Mouse (Mus musculus): ENCODE data around the gene Igsf21.

Gene Igsf21

DNA sequence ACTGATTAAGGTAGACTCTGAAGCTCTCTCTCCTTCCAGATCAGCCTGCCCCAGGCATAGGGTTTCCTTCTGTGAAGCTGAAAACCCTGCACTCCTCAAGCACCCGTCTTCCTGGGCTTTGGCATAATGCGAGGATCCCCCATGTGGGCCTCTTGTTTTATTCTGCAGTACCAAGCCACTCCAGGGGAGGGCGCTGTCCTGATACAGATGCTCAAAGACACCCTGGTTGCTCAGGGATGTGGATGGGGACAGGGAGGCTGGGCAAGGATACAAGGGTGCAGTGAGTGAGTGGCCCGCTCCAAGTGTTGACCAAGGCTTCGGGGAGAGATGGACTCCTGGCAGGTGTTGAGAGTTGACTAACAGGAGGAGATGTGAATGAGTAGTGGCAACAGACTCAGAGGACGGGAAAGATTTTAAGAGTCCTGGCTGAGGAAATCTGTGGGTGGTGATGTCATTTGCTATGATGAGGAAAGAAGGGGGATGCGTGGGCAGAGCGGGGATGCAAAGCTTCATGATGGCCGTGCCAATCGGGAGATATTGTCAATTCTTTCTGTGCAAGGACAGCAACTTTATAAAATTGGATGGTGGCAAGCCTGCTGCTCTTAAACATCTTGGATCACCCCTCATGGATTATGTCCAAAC, 102.6 kb downstream of the Igsf21 start:
- DNase-seq (ENCODE audit: low spot score in 2 of 2): peak in 1 of 2 experiments; percentile 36

DNA sequence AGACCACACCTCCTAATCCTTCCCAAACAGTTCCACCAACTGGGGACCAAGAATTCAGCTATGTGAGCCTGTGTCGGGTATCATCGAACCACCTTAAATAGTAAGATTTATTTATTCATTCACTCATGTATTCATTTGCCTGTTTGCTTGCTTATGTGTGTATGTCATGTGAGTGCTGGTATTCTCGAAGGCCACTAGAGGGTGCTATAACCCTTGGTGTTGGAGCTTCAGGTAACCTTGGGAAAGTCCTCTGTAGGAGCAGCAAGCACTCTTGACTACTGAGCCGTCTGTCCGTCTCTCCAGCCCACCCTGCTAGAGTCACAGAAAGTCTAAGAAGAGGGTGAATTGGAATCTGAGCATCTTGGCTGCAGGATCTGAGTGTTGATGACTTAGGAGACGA, 103.4 kb downstream of the Igsf21 start:
- DNase-seq (ENCODE audit: low spot score in 2 of 2): no peak

DNA sequence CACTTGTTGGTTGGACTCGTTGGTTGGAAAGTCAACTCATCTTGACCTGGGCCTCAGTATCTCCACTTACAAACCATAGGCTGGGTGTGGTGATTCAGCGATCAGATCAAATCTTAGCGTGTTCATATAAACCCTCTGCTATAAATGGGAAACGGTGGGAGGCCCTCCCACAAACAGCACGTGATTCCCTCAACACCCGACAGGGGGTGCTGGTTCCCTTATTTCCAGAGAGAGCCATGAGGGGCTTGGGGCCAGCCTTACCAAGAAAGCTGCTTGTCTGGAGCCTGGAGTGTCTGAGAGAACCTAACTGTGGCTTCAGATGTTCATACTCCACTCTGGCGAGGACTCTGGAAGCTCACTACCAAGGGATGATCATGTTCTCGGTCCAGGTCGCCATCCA, 106.1 kb downstream of the Igsf21 start:
- no peak for DNase-seq (ENCODE audit: low spot score in 2 of 2)

DNA sequence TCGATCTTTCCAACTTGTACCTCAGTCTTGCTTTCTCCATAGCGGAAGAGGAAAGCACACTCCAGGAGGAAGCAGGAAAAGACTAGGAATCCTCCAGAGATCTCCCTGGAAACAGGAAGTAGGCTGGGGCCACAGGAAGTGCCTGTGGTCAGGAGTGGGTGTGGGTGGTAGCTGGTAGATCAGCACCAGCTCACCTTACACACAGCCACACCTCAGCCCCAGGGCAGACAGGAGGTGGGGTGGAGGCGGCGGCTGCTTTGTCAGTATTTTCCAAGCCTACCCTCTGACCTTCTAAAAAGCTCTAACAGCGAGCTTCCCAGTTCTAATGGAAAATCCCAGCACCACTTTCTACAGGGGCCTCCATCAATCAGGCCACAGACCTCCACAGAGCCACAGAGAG, 107.7 kb downstream of the Igsf21 start:
- no peak for DNase-seq (ENCODE audit: low spot score in 2 of 2)

DNA sequence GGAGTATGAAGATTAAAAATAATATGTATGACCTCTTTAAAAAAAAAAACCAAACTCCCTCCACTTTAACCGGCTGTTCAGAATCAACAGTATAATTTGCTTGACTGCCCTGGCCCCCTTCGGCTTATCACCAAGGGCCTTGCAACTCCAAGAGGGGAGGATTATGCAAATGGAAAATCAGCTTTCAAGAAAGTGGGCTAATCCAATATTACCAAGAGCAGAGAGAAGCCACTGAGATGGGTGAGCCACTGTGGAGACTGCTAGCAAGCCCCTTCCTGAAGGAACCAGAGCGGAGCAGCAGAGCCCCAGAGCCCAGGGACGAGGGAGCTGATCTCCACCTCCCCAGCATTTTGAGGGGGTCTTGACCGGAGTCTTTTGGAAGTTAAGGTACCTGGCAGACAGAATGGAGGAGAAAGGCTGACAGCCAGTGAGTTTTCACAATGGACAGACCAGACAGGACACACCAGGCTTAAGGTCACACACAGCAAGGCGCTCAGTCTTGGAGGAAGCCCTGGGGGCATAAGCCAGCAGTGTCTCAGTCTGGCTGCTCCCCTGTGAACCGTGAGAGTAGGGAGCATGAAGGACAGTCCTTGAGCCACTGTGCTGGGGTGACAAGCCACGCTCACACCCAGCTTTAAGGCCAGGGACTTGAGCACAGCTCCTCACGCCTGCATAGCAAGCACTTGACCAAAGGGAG, 114.8 kb downstream of the Igsf21 start:
- no peak for DNase-seq (ENCODE audit: low spot score in 2 of 2)

DNA sequence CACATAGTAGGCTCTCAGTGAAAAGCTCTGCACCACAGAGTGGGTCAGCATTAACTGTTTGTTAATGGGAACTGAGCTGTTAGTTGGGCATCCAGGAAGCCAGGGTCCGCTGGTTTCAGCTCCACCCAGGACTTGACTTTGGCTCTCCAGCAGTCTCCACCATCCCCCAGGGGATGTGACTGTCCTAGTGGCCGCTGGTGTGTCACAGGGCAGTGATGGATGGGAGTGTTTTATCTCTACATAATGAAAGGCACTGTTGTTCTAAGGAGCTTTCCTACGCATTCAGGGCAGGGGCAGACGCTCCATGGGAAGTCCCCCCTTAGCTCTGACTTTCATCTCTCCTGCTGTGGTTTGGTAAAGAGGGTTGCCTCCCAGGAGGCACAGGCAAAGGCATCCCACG, 115.4 kb downstream of the Igsf21 start:
- no peak for DNase-seq (ENCODE audit: low spot score in 2 of 2)

DNA sequence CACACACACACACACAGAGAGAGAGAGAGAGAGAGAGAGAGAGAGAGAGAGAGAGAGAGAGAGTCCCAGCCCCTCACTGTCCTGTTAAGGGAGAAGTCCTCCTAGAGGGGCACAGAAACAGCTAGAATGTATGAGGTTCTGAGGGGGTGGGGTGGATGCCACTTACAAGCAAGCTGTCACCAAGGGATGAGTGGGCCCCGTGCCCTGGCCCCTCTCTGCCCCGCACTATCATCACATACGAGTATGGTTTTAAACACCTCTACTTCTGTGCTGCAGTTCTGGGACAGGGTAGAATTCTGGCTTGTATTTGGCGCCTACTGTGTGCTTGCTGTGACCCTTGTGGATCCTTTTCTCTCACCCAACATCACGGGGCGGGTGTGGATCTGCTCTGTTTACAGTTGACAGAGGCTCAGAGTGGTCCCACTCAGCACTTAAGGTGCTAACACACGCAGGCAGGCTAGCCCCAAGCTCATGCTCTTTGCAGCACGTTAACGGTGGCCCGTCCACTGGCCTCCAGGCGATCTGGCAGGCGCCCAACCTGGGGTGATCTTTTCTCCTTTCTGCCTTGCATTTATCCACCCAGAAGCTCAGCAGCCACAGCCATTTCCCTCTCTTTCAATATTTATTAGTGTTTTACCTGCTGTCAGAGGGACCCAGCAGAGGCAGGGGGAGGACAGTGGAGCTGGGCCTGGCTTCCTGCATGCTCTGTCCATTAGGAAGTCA, 116.9 kb downstream of the Igsf21 start:
- DNase-seq (ENCODE audit: low spot score in 2 of 2): no peak

DNA sequence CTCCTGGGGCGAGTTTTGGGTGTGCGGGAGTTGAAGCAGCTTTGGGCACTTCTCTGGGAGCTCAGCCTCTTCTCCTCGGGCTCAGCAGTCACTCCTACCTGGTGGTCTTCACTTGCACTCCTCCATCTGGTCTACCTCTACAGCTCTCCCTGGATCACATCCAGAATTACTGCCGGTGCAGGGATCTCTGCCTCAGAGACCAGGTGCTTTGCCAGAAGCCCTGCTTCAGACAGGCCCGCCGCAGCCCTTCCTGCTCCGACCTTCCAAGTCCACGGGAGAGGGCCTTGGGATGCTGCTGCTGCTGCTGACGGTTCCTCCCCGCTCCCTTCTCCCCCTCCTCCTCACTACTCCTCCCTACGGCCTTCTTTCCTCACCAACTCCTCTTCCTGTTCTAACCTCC, 118.5 kb downstream of the Igsf21 start:
- DNase-seq (ENCODE audit: low spot score in 2 of 2): no peak

DNA sequence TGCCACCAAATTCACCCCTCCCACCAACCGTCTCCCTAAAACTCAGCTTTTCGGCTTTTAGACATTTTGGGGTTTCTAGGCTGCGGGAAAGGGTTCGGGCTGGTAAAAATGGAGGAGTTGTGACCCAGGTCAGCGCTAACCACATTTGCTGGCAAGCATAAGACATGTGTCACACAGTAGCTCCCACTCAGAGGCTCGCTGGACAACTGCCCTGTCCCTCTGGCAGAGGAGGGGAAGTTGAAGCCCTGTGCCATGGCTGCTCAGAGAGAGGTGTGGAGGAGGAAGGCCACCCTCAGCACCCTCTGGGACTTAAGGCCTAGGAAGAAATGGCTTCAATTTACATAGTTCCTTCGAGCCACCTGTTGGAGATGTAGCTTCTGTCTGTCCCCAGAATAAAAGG, 120.8 kb downstream of the Igsf21 start:
- DNase-seq (ENCODE audit: low spot score in 2 of 2): no peak

DNA sequence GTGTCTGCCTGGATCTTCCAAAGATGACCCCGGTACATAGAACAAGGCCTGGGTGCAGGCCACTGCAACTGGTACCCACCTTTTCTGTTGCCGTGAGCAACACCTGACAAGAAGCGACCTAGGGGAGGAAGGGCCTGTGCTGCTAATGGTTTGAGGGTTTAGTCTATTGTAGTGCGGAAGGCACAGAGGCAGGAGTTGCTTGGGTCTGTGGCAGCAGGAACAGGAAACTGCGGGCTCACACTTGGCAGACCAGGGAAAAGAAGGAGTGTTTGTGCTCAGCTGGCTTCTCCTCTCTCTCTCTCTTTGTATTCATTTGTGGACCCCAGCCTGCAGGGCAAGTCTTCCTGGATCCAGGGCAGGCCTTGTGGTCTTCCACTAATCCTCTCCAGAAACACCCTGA, 124.0 kb downstream of the Igsf21 start:
- DNase-seq (ENCODE audit: low spot score in 2 of 2): no peak

DNA sequence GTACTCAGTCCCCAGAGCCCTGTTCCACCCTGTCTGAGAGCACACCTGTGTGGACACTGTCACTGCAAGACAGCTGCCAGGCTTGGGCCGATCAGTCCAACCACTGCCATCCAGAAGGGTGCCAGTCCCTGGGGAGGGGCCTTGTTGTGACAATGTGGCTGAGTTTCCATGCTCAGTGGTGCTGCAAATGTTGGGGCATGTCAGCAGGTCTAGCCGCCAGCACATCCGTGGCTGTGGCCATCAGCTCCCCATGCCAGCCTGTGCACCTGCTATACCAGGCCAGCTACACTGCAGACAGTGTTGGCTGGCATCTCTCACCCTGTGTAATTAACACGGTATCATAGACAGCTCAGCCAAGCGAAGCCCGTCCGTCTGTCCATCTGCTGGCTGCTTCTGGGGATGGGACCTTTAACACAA, 129.3 kb downstream of the Igsf21 start:
- no peak for DNase-seq (ENCODE audit: low spot score in 2 of 2)

DNA sequence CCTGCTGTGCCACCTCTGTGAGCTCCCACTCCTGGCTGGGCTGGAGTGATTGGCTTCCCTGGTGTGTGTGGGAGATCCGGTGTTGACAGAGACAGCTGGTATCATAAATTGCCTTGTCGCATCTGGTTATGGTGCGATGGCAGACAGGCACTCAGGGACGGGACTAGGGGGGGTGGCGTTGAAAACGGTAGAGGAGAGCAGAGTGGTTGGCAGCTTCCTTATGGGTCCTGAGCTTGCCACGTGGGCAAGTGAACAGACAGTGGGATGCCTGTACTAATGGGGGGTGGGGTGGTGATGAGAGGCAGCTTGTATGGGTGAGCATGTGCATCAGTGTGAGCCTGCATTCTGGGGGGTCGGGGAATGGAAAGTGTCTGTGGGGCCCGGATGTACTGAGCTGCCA, 130.8 kb downstream of the Igsf21 start:
- peak; percentile 43 to 56 for DNase-seq (ENCODE audit: low spot score in 2 of 2)

DNA sequence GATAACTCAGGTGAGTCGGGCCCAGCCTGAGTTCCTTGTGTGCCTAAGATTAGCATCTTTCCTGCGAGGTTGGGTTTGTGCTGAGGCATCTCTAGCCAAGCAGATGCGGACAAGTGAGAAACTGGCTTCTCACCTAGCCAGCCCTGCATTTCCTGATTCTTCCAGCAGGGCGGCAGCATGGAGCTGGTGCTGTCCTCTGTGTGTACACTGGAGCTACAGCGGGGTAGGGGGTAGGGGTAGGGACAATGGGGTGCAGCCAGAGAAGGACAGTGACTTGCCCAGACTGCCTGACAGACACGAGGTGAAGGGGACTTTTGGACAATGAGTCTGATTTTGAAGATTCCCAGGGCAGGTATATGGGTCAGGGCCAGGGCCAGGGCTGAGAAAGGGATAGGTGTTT, 131.5 kb downstream of the Igsf21 start:
- no peak for DNase-seq (ENCODE audit: low spot score in 2 of 2)

DNA sequence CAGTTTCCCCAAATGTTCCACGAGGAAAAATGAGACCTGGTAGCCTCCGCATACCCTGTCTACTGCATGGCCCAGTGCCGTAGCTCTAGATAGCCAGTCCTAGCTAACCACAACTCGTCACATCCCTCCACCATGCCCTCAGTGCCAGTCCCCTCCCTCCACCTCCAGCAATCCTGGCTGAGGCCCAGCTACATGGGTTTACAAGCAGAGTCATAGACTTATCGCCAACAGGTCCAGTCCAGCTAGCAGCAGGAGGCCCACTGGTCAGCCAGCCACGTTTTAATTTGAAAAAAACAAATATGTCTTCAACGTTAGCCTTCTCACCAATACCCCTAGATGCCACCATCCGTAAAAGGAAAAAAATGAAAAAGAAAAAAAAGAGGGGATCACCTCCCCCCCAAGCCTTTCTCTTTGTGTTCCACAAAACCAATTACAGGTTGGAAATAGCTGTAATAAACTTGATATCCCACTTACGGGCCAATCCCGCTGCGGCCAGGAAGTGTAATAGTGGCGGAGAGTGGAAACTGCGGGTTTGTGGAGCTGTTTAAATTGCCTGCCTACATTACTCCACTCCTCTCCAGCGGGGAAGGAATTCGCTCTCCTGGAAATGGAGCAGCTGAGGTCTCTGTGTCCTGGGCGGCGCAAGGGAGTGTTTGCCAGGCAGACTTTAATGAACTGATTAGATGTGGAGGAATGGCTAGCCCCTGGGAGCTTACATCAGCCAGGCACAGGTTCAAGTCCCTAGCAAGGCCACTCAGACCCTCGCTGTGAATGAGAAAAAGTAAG, 132.7 kb downstream of the Igsf21 start:
- no peak for DNase-seq (ENCODE audit: low spot score in 2 of 2)

DNA sequence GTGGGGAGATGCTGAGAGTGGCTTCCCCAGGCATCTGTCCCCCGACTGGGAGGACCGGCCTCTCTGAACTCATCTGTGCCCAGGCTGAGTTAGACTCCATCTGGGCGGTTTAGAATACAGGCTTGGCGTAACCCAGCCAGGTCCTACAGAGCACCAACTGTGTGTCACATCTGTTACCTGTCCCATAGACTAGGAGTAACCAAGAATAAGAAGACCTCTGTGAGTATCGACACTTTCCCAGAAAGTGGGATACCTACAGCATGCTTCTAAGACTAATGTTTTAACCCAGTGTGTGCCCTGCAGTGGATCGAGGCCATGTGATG, 137.0 kb downstream of the Igsf21 start:
- no peak for DNase-seq (ENCODE audit: low spot score in 2 of 2)

DNA sequence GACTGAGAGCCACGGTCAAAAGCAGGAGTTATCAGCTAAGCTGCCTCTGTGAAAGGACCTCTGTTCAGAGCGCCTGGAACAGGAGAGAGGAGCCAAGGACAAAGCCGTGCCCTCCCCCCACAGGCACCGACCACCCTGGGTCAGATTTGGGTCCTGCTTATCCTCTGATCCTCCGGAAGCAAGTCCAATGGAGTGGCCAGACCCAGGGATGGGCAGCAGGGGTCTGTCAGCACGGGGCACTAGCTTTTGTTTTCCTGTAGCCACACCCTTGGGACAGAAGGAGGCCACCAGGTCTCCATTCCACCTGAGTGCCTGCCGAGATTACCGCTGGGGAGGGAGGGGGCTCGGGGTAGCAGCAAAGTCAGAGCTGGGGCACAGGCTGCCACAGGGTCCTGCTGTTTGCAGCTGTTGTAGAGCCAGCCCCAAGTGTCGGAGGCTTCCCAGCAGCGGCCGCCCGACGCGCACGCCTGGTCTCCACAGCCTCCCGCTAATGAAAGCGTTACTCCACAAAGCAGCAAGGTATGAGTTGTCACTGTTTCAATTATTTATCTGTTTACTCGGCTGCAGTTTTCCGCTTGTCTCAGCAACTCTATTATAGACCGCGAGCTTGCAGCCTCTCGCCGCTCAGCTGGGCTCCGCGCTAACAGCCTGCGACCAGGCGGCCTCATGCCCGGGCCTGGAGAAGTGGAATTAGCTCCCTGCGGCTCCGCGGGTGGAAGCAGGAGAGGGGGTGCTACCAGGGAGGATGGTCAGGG, 137.5 kb downstream of the Igsf21 start:
- no peak for DNase-seq (ENCODE audit: low spot score in 2 of 2)

DNA sequence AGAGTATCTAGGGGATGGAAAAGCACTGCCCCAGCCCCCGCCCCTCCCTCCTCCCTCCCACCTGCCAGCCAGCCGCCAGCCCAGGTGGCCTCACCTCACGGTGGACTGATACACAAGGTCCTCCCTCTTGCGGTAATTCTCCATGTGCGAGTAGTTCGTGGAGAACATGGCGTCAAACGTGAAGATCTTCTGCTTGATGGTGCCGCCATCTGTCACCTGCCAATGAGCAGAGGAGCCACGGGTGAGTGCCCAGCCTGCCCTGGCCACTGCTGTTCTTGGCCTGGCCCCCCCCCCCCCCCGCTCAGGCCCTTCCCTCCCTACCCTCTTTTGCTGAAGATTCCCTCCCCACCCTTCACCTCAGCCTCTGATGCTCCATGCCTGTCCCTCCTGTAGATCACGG, 139.4 kb downstream of the Igsf21 start:
- DNase-seq (ENCODE audit: low spot score in 2 of 2): no peak

DNA sequence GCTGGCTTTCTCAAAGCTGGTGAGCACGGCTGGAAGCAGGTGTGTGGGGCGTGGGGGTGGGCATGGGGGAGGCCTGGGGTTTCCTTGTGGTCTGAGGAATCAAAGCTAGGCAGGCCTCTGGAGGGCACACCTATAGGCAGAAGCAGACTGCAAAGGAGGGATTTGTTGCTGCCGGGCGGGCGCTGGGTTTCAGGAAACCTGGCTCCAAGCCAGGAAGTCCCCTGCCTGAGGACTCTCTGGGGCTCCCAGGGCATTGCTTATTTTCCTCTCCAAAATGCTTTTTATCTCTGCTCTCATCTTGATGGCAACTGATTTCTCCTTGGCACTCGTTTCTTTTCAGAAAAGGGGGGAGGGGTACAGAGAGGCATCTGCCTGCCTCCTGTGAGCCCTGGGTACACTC, 141.8 kb downstream of the Igsf21 start:
- no peak for DNase-seq (ENCODE audit: low spot score in 2 of 2)

DNA sequence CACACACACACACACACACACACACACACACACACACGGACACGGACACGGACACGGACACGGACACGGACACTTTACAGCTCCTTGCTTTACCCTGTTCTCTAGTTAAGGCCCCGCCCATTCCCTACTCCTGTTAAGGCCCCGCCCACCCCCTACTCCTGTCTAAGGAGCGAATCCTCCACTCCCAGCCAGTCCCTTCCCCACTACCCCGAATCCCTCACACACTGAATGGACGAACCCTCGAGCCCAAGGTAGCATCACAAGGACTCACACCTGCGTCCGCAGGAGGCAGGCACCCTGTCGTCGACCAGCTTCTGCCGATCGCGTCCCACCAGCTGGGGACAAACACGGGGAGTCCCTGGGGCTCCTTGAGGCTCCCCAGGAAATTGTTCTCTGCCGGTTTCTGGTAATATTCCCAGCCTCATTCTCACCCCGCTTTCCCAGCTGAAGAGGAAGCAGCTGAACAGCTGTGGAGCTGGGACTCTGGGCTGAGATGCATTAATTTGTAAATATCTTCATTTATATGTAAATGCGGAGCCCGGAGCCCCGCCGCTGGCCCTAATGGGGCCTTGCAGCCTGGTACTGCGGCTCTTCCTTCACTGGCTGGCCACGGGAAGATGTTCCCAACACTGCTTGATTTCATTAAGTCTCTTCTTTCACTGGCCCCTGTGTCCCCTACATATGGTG, 143.1 kb downstream of the Igsf21 start:
- DNase-seq (ENCODE audit: low spot score in 2 of 2): no peak

DNA sequence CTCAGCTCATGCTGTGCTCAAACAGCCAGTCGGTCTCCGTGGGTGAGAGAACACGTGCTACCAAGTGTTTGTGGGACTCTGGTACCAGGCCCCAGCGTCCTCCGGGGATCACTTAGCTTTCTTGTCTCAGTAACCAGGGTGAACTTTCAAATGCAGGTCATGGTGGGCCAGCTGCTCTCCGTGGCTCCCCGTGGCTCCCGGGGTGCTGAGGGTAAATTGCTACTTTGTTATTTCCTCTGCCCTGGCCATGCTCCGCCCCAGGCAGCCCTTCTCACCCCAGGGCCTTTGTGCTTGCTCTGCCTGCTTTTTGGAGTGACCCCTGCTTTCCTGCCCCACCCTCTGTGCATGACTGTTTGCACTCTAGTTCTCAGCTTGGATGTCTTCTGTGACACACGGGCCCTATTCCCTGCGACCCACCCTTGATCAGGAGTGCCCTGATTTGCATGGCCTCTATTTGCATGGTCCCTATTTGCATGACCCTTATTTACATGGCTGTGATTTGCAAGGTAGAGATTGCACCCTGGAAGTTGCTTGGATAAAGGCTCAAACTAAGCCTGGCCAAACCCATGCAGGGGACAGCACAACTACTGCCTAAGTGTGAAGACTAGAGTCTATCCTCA, 143.9 kb downstream of the Igsf21 start:
- no peak for DNase-seq (ENCODE audit: low spot score in 2 of 2)

DNA sequence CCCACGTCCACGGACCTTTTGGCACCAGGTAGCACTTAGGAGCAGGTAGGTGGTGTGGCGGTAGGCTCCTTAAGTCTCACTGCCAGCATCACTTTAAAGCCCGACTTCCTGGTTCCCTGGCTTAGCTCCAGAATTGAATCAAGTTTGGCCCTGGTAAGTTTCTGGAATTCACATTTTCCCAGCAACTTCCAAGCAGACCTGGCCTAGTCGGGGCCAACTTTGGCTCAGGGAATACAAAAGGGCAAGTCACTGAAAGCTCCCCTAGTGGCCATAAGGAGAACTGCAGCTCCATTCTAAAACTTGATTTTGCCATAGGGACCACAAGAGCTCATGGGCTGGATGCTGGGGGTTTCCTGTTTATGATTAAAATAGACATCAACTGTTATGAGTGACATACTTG, 145.5 kb downstream of the Igsf21 start:
- no peak for DNase-seq (ENCODE audit: low spot score in 2 of 2)

Measured in right cerebral cortex, postnatal 36 days (tissue).